In the genomic region with DNA sequence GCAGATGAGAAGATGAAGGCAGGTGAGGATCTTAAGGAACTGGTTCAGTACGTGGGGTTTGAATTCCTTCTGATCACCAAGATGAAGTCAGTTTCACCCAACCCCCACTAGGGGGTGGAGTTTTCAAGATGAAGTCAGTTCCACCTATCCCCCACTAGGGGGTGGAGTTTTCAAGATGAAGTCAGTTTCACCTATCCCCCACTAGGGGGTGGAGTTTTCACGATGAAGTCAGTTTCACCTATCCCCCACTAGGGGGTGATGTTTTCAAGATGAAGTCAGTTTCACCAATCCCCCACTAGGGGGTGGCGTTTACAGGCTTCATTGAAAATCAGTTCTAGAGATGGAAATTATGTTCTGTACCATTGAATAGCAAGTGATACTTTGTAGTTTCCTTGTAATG, we compare ENCODE assay signal across 9 mouse cellular contexts.
DNase-seq lines count a peak whose midpoint lies in the region; ATAC-seq and TF ChIP-seq lines count a peak whose summit lies in the region.
"Had no signal": no experiment of that assay in that cellular context is flagged by ENCODE, and none has a peak within 500 bp of the region (broad histone marks: within the 10 kb centered on the region; RNA-seq: fewer than 3 reads in every experiment).

No protein-coding gene starts in this region.

- no peak for ATAC-seq in lung, postnatal 0 days

- no peak overlapping the region for H3K9ac ChIP-seq in lung, postnatal 0 days (replicated peaks; ENCODE audit: low read depth)

- peak; percentile 34 to 73 for DNase-seq in cerebellum, postnatal 10 days
- DNase-seq in cerebellum, postnatal 25 days: no peak
- peak; percentile 77 for DNase-seq in lung, postnatal 0 days (ENCODE audit: low spot score)
- DNase-seq in lung, postnatal 25 days (ENCODE audit: low spot score): no peak
- DNase-seq in c-Kit-positive CD71-positive TER-119-positive erythroid progenitor cells, embryonic 14.5 days (ENCODE audit: low spot score): peak; percentile 27
- DNase-seq in retina, embryonic 14.5 days (ENCODE audit: low spot score): peak; percentile 76
- DNase-seq in kidney, postnatal 14 days: no peak
- DNase-seq in layer of hippocampus, adult 11-12 months (ENCODE audit: low spot score): no peak

- H3K4me1 ChIP-seq in lung, postnatal 0 days (ENCODE audit: insufficient read depth, low read depth, low read length): no peaks in the 10 kb centered on the region

- WGBS in lung, postnatal 0 days: 95% methylated on average over 3 of the region's 3 CpGs

- no peak overlapping the region for H3K4me3 ChIP-seq in lung, postnatal 0 days (ENCODE audit: low read depth, low read length)

- H3K27me3 ChIP-seq in lung, postnatal 0 days (replicated peaks; ENCODE audit: insufficient read depth, low read length): no peaks in the 10 kb centered on the region

- H3K36me3 ChIP-seq in lung, postnatal 0 days (ENCODE audit: insufficient read depth, low read length): no peaks in the 10 kb centered on the region

- H3K4me2 ChIP-seq in lung, postnatal 0 days (replicated peaks; ENCODE audit: low read depth, low read length): no peak overlapping the region
- H3K4me2 ChIP-seq: heart, embryonic 11.5 days had no signal

- H3K9me3 ChIP-seq in lung, postnatal 0 days (ENCODE audit: low read length): no peaks in the 10 kb centered on the region

- H3K27ac ChIP-seq in lung, postnatal 0 days (ENCODE audit: low read length): no peak overlapping the region

- TF ChIP-seq EP300 in lung, postnatal 0 days (IDR thresholded peaks at IDR 0.05): no peak

- peak; percentile 99 for TF ChIP-seq CTCF in lung, postnatal 0 days (IDR thresholded peaks at IDR 0.05)

Comparison
In these comparisons a context has a peak if more than half of its experiments do, and no peak if none do; other contexts are left out.
1. DNase-seq: peak in cerebellum, postnatal 10 days (2 of 2), lung, postnatal 0 days (single experiment), c-Kit-positive CD71-positive TER-119-positive erythroid progenitor cells, embryonic 14.5 days (single experiment) and retina, embryonic 14.5 days (single experiment); none in cerebellum, postnatal 25 days (0 of 2), lung, postnatal 25 days (single experiment), kidney, postnatal 14 days (single experiment) and layer of hippocampus, adult 11-12 months (single experiment).